Mouse (Mus musculus) thymus, postnatal 4 days (tissue): ENCODE measurements around the gene Ssr2.

Source experiments
- DNase-seq: peaks from one replicate; pipeline ENCODE4 v3.0.0; 2021

The Ssr2 gene

DNA sequence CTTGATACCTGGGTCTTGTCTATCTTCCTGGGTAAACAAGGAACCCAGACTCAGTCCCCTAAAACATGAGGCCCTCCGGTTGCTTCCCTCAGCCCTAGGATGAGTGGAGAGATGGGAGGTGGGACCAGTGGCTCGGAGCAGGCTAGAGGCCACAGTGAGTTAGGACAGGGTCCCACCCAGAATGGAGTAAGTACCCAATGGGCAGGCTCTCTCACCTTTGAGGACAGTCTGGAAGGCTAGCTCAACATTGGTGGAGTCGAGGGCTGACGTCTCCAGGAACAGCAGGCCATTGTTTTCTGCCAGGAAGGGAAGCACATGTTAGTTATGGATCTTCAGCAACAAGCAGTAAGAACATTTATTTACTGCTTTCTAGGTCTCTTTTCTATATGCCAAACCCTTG is 33.2 kb upstream of the Ssr2 start:
- DNase-seq, result peak; percentile 4

DNA sequence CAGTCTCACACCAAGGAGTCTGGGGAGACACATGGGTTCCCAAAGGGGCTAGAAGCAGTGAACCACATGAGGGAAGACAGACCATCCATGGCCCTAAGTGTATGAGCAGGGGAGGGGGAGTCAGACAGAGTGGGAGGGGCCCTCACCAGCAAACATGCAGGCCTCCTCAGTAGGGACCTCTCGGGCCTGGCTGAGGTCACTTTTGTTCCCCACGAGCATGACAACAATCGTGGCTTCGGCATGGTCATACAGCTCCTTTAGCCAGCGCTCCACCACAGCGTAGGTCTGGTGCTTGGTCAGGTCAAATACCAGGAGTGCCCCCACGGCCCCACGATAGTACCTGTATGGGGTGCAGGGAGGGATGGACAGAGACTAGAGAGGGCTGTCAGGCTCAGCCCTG is 32.5 kb upstream of the Ssr2 start:
- peak; percentile 10 for DNase-seq

DNA sequence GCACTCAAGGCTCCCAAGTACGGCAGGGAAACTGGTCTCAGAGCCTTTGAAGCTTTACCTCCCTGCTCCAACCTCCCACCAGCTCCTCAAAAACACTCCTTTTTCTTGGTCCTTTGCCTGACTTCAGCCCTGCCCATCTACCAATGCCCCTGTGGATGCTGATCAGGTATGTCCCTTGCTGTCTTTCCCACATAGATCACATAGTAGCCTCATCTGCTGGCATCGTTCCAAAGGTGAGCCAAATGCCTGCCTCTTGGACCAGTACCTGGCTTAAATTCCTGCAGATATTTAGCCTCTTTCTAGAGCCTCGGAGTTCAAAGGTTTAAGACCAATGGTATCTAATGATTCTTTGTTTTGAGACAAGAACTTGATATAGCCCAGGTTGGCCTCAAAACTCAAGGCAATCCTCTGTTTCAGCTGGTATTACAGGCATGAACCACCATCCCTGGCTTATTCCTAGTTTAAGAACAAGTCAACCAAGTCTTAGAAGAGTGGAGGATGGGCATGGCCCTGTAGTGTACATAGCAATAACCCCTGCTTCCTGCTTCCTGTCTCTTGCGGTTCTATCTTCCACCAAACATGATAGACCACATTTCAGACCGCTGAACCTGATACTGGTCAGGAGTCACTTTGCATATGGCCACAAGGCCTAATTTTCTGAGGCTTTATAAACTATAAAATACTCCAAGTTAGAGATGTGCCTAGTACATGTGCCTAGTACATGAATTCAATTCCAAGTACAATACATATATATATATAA is 31.8 kb upstream of the Ssr2 start:
- no peak for DNase-seq

DNA sequence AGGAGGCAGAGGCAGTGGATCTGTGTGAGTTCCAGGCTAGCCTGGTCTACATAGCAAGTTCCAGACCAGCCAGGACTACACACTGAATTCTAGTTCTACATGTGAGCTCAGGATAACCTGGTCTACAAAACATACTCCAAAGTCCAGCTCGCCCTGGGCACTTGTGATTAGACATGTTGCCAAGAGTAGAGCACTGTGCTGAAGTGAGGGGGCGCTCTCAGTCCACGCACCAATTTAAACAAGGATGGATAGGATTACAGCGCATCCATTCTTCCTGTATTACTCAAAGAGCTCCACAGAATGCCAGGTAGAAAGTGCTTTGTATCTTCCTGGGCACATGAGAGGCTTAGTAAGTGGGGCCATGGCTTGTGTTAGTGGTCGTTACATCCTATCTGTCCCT is 31.2 kb upstream of the Ssr2 start:
- DNase-seq, result peak; percentile 50

DNA sequence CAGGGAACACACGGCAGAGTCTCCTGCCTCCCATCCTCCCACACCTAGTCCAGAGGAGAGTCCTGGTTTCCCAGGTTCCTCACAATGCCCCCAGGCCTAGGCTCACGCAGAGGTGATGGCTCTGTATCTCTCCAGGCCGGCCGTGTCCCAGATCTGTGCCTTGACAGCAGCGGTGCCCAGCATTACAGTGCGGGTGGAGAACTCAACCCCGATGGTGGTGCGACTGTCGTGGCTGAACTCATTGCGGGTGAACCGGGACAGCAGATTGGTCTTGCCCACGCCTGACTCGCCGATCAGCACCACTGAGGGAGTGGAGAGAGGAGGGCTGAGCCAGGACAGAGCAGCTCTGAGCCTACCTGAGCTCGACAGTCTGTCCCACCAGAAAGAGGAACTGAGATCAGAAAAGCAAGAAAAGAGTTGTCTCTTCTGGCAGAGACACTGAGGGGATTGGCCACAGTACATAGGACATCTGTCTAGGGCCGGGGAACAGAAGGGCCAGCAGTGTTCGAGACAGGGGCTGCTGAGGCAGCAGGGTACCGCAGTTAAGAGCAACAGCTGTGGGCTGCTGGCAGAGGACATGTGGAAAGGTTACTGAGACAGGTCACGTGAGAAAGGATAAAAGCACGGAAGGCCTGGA is 30.6 kb upstream of the Ssr2 start:
- DNase-seq, result peak; percentile 16

DNA sequence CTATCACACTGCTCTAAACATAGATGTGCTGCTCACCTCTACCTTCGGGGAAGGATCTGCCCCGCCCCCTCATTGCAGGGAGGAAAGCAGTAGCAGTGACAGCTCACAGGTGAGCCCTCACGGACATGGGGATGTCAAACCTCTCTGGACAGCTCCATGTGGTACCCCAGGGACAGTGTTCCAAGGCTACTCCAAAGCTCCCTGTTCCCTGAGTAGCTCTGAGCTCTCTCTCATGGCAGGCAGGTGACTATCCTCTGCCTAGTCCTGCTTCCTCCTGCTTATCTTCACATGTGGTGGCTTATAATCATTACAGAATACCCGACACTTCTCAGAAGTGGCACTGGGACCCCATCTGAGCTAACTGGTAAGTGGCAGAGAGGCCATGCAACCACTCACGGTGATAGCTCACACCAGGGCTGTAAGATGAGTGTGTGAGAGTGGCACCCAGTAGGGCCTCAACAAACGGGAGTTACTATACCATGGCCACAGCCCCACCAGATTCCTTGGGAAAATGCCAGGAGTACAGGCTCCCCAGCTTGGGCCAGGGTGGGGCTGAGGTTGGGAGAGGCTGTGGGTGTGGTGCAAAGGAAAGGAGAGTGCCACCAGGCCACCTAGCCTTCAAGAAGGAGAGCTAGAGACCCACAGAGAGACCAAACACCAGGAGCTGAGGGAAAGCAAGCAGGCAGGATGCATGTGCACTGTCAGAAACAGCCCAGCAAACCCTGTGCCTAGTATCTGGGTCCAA is 28.8 kb upstream of the Ssr2 start:
- DNase-seq, result no peak

DNA sequence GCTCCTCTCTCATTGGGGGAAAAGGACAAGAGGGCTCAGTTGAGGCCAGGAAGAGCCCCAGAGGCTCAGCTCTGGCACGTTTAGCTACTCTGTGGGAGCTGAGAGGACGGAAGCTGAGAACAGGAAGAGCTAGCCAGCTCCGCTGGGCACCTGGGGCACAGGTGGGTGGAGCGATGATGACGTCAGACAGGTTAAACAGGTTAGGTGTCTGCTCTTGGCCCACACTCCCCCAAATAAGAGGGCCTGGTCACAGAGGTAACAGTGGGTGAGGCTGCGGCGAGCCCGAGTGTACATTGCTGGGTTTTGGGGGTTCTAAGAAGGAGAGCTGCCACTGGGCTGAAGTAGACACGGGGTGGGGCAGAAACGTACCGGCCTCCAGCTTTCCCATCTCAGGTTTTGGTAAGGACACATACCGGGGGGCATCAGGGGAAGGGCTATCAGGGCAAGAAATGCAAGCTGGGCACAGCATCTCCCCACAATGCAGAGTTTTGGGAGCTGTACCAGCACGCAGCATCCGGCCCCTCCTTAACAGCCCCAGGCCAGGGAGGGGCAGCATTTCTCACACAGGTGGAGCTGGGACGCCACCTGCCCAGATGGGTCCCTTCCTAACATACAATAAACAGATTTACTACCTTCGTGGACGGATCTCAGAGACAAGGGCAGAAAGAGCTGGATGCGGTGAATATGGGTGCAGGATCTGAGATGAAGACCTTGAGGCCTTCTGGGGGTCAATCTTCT is 27.3 kb upstream of the Ssr2 start, which contains the start of gene Rab25:
Gene Rab25 (minus strand): TSS at position 121 of the 738 bp plus-strand sequence.
- no peak for DNase-seq

DNA sequence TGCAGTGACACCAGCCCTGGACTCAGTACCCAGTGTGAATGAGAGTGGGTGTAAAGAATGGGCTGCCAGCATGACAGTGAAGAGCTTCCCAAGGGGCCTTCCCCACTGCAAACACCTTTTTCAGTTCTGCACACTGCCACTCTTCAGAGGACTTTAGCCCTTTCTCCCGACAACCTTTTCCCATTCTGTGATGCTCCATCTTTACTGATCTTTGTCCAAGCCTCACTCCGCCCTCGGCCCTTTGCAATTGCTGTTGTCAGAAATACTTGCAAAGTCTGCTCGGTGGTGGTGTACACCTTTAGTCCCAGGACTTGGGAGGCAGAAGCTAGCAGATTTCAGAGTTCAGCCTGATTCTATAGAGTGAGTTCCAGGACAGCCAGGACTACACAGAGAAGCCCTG is 24.1 kb upstream of the Ssr2 start:
- DNase-seq, result no peak

DNA sequence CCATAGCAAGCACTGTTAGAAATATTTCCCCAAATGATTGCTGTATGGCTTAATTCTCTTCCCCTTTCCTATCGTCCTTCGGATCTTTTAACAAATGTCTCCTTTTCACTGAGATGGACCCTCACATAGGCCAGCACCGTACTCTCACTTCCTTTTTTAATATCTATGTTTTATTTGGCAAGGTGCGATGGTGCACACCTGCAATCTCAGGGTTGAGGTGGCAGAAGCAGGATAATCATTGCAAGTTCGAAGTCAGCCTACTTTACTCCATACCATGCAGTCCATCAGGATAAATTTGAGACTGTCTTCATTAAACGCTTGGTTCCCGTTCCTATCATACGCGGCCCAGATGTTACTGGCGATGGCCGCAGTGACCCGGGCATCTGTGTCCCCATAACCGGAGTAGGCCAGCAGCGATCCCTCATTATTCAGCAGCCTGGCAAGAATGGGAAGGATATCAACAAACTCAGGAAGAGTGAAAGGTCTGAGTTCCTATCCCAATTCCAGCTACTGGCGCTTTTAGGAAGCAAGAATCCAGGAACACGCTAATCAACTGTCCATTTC is 23.5 kb upstream of the Ssr2 start:
- DNase-seq, result no peak

DNA sequence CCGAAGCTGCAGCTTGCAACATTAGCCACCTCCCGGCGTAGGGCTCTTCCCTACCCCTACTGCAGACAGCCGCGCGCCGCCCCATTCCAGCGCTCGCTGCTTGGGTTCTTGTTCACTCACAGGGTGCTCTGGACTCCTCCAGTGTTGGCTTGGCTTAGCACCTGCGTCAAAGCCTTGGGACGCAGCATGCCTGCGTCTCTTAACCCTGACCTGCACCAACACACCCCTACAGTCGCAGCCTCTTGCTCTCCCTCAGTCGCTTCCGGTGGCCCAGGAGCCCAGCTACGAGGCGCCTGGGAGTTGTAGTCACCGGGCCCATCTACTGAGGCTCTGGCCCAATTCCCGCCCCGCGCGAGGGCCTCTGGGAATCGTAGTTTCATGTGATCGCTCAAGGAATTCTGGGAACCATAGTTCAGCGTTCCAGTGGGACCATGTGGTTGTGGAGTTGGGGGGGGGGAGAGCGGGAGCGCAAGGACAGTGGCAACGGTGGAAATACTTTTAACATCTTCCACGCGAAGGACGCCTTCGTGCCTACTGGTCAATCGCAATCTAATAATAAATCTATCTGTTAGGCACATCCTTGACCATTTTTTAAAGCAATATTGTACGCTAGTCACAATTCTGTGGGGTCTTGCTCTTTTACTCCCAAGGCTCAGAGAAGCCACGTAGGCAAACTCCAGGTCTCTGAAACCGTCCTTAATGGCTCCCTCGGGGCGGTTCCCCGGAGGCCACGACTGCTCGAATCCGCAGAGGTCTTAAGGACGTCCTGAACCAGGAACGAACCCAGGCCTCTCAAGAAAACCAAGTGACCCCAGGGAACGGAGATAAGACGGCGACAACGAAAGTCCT is 22.8 kb upstream of the Ssr2 start, which contains the start of gene Lamtor2:
Gene Lamtor2 (minus strand): TSS at position 399 of the 849 bp plus-strand sequence.
- peak; percentile 95 for DNase-seq

DNA sequence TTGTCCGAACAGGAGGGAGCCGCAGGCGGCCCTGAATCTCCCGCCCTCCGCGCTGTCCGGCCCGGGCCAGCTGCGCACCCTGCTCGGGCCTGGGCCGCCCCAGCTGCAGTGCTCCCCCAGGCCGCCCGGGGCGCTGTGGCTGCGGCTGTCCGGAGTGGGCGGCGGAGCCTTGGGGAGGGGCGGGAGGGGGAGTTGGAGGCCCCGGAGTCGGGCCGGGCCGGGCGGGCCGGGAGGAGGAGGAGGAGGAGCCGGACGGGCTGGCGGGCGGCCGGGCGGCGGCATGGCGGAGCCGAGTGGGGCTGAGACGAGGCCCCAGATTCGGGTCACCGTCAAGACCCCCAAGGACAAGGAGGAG is 22.2 kb upstream of the Ssr2 start, which contains the start of gene Ubqln4:
Gene Ubqln4 (plus strand): TSS at position 234 of the 355 bp plus-strand sequence.
- DNase-seq, result peak; percentile 93

DNA sequence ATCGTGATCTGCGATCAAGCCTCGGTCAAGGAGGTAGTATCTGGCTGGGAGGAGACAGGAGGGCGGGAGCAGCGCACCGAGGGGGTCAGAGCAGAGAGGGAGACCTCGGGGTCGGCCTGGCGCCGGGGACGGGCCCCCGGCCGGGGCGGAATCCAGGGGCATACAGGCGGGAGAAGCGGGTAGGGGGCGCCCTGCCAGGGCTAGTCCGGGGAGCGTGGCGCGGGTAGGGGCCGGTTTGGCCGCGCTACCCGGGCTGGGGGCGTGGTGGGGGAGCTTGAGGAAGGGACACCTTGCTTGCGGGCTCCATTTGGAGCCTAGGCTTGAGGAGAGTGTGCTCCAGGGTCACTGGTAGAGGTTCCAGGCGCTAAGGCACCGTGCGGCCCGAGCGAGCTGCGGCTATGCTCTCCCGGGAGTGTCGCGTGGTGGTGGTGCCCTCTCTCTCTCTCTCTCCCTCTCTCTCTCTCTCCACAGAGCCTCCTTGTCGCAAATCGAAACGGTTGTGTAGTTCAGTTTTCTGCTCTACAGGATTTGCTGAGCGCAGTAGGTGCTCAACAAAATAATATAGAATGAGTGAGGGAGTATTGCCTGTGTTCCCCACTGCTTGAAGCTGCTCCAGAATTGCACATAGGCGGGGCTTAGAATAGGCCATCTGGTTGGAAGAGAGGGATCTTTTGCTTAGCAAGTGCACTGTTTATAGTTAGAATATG is 21.6 kb upstream of the Ssr2 start:
- peak; percentile 90 for DNase-seq

DNA sequence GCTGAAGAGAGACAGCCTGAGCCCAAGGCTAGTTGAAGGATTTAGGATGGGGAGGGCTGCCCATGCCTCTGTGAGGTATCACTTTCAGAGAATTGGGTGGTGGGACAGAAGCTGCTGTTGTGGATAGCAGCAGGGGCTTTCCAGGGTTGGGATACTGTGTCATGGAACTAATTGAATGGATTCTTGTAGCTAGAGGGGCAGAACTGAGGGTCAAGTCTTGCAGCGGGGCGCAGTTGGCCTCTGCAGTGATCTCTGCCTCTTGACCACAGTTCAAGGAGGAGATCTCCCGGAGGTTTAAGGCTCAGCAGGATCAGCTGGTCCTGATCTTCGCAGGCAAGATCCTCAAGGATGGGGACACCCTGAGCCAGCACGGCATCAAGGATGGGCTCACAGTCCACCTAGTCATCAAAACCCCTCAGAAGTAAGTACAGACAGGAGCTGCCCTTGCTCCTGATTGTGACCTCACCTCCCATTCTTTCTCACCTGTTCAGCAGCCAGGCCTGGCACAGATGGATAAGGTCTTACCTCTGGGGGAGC is 20.5 kb upstream of the Ssr2 start:
- DNase-seq, result no peak

DNA sequence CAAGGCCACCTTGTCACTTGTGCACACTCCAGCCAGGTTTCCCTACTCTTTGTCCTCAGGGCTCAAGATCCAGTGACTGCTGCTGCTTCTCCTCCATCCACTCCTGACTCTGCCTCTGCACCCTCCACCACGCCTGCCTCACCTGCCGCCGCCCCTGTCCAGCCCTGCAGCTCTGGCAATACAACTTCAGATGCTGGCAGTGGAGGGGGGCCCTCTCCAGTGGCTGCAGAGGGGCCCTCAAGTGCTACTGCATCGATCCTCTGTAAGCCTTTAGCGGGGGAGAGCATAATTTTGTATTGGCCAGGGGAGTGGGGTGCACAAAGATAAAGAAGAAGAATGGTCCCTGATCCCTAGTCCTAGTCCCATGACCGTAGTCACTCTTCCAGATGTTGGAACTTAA is 19.9 kb upstream of the Ssr2 start:
- DNase-seq, result no peak

DNA sequence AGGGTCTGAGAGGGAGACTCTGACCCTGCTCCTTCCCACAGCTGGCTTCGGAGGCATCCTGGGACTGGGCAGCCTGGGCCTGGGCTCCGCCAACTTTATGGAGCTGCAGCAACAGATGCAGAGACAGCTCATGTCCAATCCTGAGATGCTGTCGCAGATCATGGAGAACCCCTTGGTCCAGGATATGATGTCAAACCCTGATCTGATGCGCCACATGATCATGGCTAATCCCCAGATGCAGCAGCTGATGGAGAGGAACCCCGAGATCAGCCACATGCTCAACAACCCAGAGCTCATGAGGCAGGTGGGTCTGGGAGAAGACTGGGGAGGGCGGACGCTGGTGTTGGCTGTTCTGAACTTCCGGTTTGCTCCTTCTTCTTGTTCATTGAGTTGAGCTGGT is 19.1 kb upstream of the Ssr2 start:
- DNase-seq, result no peak

DNA sequence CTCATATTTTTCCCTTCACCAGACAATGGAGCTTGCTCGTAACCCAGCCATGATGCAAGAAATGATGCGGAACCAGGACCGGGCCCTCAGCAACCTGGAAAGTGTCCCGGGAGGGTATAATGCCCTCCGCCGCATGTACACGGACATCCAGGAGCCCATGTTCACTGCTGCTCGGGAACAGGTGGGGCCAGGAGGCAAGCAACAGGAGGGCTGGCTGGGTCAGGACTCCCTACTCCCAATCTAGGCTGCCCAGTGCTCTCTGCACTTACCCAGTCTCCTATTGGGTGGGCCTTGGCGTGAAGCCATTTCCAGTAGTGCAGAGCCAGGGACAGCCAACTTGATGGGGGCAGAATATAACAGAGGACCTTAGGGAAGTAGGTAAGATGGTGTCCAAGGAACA is 16.1 kb upstream of the Ssr2 start:
- no peak for DNase-seq

DNA sequence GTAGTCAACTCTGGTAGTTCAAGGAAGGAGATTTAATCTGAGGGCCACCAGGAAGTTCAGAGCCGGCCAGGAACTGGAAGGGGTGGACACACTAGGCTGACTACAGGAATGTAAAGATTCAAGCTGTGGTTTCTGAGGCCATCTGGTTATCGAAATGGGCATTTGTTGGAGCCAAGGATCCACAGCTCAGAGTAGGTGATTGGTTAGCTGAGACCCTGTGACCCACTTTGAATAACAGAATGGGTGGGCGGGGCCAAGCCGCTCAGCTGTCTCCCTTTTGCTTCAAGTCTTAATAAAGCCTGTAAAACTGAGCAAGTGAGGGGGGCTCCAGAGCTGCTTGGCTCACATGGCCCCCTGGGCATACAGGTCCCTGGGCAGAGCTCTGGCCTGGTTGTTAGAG is 13.7 kb upstream of the Ssr2 start:
- DNase-seq, result peak; percentile 46

DNA sequence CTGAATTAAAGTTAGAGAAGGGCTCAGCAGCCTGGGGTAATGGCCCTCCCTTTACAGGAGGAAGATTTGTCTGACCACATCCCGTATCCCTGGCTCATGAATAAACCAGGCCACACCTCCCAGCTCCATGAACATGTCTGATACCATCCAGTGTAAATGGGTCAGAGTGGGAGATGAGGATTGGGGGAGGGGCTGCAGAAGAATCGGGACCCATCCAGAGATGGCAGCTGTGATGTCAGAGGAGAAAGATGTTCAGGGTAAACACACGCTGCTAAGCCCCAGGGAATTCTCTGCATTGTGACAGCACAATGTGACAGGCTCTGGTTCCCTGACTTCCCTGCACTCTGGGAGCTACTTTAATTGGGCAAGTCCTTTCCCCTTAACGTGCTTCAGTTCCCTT is 12.2 kb upstream of the Ssr2 start:
- DNase-seq, result no peak

DNA sequence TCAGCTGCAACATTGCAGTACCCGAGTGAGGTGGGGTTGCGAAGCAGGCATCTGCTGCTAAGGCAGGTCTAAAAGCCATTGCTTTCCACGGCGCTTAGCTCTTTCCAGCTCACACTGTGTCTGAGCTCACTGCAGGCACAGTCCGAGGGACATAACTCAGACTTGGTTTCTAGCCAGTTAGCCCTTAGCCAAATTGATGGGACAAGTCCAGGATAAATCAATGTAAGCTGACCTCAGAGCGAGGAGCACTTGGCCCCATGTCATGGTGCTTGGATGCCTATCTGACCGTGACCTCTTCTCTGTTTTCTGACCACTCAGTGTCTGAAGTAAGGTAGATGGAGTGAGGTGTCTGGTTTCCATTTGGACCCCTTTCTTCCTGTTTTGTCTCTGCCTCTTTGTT is 11.7 kb upstream of the Ssr2 start:
- no peak for DNase-seq

DNA sequence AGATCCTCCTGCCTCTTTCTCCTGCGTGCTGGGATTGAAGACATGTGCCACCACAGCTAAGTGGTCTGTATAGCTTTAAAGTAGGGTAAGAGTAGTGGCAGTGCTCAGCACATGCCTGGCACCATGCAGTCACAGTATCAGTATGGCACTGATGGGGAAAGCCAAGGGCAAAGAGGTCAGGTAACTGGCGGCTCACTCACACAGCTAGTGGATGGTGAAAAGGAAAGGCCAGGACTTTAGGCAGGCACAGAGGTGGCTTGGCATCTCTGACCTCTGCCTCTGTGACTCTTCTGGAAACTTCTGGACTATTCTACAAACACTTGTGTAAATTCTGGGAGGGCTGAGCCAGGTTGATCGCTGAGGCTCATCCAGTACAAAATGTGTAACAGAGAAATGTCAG is 9.6 kb upstream of the Ssr2 start:
- no peak for DNase-seq

DNA sequence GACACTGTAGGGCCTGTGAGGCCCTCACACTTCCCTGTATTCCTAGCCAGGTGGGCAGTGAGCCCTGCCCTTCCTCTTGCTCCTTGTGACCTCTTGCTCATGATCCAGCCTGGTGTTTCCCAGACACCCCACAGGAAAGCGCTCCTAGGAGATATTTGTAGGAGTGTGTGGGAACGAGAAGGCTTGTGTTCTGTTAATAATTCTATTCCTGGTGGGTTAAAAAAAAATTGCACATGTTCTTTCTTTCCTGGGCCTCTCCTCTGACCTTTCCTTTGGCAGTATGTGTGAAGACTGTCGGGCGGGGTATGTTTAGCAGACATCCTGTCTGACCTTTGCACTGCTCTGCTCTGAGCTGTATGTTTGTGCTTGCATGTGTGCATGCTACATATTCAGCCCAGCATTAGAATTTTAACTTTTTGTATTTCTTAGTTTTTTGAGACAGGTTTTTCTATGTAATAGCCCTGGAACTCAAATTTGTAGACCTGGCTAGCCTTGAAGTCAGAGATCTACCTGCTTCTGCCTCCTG is 9.1 kb upstream of the Ssr2 start:
- no peak for DNase-seq
